8 mouse cellular contexts compared by ENCODE assay signal in the genomic region with DNA sequence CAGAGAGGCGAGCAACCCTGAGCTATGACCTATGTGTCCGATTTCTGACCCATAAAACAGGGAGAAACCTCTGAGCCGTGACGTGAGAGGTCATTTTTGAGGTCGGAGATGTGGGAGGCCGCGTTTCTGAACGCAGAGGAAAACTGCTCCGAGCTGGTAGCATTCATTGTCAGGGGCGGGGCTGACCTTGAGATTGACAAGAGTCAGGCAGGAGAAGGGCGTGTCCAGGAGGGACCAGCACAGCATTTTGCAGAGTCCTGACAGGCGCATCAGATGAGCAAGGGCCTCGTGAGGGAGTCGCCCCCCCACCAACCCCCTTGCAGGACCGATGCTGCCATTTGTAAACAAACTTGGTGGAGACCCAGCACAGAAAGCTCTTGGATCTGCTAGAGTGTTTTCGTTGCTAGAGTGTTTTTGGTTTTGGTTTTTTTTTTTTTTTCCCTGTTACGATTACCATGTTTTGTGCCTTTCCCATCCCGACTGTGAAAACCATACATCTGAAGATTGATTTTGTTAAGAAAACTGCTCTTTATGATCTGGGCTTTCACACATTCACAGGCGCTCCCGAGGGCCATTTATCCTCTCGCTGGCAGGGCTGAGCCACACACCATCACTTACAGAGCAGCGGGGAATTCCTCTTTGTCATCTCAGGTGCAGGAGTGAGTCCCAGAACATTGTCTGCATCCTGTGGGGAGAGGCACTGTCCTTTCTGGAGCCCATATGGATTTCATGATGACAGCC.
A peak's percentile ranks its signal among the peaks of the same experiment; 100 is the strongest.
DNase-seq lines count a peak whose midpoint lies in the region; ATAC-seq lines count a peak whose summit lies in the region.

No protein-coding gene starts in this region.

- DNase-seq in adrenal gland, adult 2 months, result peak; percentile 37
- no peak for DNase-seq in adrenal gland, postnatal 4 days (ENCODE audit: low spot score in 2 of 2)
- DNase-seq in thymus, postnatal 14 days, result peak; percentile 16
- DNase-seq in thymus, adult 18-20 months, result no peak
- DNase-seq in kidney, postnatal 14 days, result peak; percentile 11
- DNase-seq in retina, postnatal 1 day, result peak; percentile 47
- DNase-seq in layer of hippocampus, adult 9-11 months, result no peak

- ATAC-seq in monocyte, adult 5-6 weeks (replicated peaks; ENCODE audit: insufficient number of reproducible peaks, low FRiP score, low TSS enrichment, poor library complexity, severe bottlenecking), result no peak

Comparison
In these comparisons a context has a peak if more than half of its experiments do, and no peak if none do; other contexts are left out.
1. DNase-seq: peak in adrenal gland, adult 2 months (single experiment), thymus, postnatal 14 days (single experiment), kidney, postnatal 14 days (single experiment) and retina, postnatal 1 day (single experiment); none in adrenal gland, postnatal 4 days (0 of 2), thymus, adult 18-20 months (0 of 2) and layer of hippocampus, adult 9-11 months (single experiment).